Mouse (Mus musculus) CH12F3 (cell line): ENCODE measurements around the gene Polk.

ENCODE experiments used
- in situ Hi-C: fragments of 300-500 bp; cut with MboI; formaldehyde crosslinking; loops from 2 replicates; pipeline ENCODE4 v1.14.3; 2020; ENCODE audit warnings: low sequenced_read_pairs

Polk gene

DNA sequence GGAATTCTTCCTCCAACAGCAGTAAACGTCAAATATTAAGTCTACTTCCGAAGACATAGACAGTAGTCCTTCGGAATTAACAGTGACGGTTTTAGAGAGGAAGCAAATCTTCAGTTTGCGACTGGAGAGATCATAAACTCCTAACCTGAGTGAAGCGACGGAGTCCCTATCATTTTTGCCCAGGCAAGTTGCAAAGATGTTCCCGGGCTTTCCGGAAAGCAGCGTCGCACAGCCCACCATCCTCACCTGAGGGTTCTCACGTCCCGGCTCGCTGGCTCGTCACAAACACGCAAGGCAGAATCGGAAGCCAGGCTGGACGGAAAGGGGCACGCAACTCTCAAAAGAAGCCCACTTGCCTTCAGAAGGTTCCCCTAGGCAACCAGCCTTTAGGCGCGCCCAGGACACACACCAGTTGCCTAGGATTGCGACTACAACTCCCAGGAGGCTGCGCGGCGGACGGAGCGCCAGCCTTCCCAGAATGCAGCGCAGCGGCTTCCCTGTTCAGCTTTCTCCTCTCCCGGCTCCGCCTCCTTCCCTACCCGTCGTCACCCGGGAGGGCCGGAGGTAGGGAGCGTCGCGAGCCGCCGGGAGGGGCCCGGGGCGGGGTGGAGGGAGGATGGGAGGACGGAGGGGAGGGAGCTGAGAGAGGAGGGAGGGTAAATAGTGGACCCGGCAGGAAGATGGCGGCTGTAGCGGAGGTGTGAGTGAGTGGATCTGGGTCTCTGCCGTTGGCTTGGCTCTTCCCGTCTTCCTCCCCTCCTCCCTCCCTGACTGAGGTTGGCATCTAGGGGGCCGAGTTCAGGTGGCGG lies at the start of gene Polk, which contains the start of gene Col4a3bp:
Gene Polk (minus strand): TSS at position 499 of the 809 bp plus-strand sequence.
Gene Col4a3bp (plus strand): TSS at position 538 of the 809 bp plus-strand sequence.
- in situ Hi-C loops = no loop called here

DNA sequence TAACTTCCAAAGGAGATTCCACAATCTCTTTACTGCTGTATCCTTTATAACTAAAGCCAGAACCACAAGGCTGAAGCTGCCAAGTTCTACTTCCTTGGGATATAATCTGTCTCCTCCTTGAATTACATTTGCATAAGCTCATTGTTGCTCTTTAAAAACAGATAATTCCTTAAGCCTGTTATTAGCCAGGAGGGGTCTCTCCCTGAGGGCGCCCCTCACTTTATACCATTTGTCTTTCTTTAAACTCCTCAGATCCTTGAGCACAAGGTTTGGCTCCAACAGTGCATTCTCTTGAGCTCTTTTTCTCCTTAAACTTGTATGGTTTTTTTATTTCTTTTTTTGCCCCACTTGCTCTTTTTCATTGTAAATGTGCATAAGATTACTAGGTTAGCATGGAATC lies 46.3 kb upstream of the Polk start:
- in situ Hi-C loops = loop anchor here (25.0 kb wide), 1 partner anchor 551 kb away; no protein-coding TSS in a partner anchor

- in situ Hi-C loops = loop anchor here (25.0 kb wide), 1 partner anchor 549 kb away; no protein-coding TSS in a partner anchor
These were observed 44.2 kb upstream of the Polk start for GRCm38 (mm10) chr13:96586540-96586939.

- in situ Hi-C loops = loop anchor here (25.0 kb wide), 1 partner anchor 547 kb away; no protein-coding TSS in a partner anchor
These were observed 41.8 kb upstream of the Polk start for GRCm38 (mm10) chr13:96584201-96584600.

GRCm38 (mm10) chr13:96579979-96580378 lies 37.6 kb upstream of the Polk start:
- in situ Hi-C loops = loop anchor here (25.0 kb wide), 1 partner anchor 543 kb away; no protein-coding TSS in a partner anchor

DNA sequence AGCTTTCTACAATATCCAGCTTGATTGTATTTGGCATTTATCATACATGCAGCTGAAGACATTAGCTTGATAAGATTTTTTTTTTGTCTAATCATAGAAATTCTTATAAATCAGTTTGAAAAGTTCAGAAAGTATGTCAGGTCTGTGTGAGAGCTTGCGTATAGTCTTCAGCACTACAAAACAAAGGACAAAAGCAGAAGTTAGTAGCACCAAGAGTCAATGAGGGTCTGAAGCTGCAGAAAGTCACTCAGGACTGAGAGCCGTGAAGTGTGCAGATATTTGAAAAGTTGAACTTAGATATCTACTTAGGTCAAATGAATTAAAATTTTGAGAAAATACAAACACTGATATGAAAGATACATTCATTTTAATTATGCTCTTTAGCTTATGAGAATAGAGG lies 36.7 kb upstream of the Polk start:
- in situ Hi-C loops = loop anchor here (25.0 kb wide), 1 partner anchor 542 kb away; no protein-coding TSS in a partner anchor

- in situ Hi-C loops = no loop called here
These were observed 31.8 kb upstream of the Polk start for GRCm38 (mm10) chr13:96574170-96574569.

GRCm38 (mm10) chr13:96571016-96571361 lies 28.6 kb upstream of the Polk start:
- in situ Hi-C loops = no loop called here

DNA sequence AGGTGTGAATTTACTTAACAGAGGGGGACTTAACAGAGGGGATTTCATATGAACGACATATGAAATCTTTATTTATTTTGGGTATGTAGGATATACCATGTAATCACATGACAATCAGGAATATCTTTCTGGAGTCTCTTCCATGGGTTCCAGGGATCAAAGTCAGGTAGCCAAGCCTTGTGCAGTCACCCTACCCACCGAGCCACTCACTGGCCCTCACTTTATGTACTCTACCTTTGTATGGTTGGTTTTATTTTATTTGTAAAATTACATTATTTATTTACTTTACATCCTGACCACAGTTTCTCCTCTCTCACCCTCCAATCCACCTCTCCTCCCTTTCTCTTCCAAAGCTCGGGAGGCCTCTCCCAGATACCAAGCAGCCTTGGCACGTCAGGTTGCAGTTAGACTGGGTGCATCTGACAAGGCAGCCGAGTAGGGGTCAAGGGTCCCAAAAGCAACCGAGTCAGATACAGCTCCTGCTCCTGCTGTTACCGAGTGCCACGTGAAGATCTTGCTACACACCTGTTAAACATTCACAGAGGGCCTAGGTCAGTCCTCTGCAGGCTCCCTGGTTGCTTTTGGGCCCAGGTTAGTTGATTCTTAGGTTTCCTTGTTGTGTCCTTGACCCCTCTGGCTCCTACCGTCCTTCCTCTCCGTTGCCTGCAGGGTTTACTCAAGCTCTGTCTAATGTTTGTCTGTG lies 28.1 kb upstream of the Polk start:
- in situ Hi-C loops = no loop called here

- in situ Hi-C loops = no loop called here
These were observed 25.6 kb upstream of the Polk start for GRCm38 (mm10) chr13:96567977-96568376.

DNA sequence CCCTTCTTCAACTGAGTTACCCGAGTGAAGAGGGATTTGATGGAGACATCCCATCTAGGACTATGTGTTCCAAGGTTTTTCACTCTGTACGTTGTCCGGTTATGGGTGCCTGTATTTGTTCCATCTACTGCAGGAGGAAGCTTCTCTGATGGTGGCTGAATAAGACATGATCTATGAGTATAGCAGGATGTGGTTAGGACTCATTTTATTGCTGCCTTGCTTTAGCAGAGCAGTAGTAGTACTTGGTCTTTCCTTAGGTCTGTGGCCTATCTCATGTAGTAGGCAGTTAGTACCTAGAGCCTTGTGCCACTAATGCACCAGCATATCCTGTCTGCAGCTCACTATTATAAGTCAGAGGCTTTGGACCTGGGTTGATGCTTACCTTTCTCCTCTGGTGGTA lies 12.7 kb upstream of the Polk start:
- in situ Hi-C loops = no loop called here

DNA sequence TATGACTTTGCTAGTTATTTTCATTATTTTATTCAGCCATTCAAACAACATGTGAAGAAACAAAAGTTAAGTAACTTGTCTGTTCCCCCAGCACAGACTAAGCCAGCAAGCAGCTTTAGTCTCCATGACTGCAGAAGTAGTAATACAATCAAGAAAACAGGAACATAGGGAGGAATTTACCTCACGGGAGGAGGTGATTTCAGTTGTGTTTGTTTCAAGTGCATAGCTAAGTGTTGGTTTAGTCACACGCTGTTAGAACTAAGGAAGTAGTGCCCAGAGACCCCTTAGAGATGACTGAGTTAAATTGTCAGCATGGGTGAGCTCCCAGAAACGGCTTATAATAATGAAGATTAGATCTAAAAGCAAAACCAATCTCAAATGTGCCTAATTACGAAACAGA lies 5.6 kb upstream of the Polk start:
- in situ Hi-C loops = no loop called here

DNA sequence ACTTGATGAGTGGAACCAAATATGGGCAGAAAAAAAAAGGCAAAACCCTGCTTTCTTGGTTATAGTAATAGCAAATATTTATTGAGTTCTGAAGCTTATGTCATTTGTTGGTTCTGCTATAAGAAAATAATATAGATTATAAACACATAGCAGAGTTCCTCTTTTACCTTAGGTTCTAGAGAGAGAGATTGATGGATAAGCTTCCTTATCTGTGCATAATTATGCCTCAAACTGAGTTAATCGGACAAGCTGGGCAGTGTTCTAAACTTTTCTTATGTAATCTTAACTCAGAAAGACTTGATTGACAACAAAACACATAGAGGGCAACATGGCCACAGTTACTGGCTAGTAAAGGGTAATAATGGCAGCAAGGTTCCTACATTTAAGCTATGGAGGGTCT lies 4.9 kb upstream of the Polk start:
- in situ Hi-C loops = no loop called here

GRCm38 (mm10) chr13:96544506-96544905 lies 2.1 kb upstream of the Polk start:
- in situ Hi-C loops = no loop called here

DNA sequence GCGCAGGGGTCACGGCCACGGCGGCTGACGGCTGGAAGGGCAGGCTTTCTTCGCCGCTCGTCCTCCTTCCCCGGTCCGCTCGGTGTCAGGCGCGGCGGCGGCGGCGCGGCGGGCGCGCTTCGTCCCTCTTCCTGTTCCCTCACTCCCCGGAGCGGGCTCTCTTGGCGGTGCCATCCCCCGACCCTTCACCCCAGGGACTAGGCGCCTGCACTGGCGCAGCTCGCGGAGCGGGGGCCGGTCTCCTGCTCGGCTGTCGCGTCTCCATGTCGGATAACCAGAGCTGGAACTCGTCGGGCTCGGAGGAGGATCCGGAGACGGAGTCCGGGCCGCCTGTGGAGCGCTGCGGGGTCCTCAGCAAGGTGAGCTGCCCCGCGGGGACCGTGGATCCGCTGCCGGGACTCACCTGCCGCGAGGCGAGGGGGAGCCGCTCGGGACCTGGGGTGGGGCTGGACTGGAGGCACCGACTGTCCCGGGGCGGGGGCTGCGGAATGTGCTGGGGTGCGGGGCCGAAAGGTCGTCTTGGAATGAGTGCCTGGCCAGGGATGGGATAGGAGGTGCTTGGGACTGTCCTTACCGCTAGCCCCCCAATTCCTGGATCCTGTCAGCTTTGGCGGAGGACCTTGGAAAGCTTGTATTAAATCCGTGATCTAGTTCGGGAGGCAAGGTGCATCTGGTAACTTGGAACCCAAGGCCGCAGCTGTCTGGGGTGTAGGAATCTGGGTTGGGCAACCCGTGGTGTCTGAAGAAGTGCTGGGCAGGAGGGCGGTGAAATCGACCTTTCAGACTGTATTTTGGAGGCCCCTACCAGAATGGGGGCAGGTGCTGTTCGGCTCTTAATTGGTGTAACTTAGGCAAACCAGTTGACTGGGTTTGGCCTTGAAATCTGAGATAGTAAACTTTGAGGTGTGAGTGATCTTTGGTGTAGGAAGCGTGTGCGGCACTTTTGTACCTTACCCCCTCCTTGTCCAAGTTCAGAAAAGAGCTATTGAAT lies 817 bp upstream of the Polk start:
- in situ Hi-C loops = no loop called here

DNA sequence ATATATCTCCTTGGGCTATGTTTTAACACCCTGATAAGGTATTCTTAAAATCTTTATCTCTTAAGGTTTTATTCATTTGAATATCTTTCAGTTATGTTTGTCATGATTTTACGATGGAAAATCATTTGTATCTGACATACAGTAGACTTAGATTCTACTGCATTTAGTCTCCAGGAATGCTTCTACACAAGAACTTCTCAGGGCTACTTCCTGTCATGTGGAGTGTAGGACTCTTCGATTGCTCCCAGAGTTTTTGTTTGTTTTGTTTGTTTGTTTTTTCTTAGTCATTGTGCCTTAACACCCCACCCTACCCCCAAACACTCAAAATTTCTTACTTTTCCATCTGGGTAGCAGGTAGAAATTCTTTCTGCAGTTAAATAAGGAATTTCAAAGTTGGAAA lies 998 bp downstream of the Polk start:
- in situ Hi-C loops = no loop called here

- in situ Hi-C loops = no loop called here
These were observed 4.3 kb downstream of the Polk start for GRCm38 (mm10) chr13:96538103-96538502.

DNA sequence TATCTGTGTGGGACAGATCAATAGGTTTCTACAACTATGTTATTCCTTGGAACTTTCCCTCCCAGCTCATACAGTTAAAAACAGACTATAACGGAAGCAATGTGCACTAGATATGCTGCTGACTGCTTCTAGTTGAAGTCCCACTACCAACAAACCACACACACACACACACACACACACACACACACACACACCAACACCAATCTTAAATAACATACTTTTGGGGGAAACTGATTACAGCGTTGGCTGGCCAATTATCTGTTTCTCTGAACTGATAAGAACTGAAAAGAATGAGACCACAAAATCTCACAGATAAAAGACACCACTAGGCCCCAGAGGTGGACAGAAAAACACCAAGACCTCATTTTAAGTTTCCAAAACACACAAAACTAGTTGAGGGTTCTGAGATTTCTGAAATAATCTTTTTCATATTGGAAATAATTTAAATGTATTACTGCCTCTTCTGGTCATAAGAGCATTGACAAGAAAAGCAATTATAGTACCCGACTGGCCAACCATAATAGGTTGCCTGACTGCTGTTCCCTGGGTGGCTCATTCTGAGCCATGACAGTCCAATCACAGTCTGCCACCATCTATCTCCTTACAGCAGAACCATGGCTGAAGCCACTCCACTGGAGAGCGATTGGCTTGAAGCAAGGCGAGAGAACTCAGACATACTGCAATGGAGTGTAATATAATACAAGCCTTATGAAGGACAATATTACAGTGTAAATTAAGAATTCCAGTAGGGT lies 5.4 kb downstream of the Polk start:
- in situ Hi-C loops = no loop called here

GRCm38 (mm10) chr13:96533742-96534141 lies 8.6 kb downstream of the Polk start:
- in situ Hi-C loops = no loop called here

DNA sequence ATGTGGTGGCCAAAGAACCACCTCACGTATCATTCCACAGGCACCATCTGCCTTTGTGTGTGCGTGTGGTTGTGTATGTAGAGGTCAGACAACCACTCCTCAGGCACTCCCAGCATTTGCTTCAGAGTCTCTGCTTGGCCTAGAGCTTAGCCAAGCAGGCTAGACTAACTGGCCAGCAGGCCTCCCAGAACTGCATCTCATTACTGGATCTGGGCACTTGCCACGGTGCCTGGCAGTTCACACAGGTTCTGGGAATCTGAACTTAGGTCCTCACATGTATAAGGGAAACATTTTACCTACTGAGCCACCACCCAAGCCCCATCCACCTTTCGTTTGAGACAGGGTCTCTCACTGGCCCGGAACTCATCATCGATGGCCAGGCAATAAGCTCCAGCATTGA lies 10.2 kb downstream of the Polk start:
- in situ Hi-C loops = no loop called here
